ENCODE assay signal across 15 mouse cellular contexts in the genomic region with DNA sequence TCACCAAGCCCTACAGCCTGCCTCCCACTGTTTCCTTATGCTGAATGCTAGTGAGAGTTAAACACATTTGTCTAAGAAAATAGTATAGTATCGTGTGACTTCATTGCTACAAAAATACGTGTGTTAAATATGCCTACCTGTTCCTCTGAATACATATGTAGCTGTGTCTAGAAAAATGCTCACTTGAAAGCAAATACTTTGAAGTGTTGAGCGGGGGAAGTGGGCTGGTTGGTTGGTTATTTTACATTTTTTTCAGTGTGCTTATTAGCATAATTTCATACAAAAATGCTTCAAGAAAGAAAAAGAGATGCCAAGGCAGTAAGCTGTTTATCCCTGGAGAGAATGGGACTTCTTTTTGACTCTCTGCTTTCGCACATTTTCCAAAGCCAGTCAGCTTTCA.
A peak's percentile ranks its signal among the peaks of the same experiment; 100 is the strongest.
DNase-seq lines count a peak whose midpoint lies in the region; ATAC-seq lines count a peak whose summit lies in the region.
"Had no signal": no experiment of that assay in that cellular context is flagged by ENCODE, and none has a peak within 500 bp of the region (broad histone marks: within the 10 kb centered on the region; RNA-seq: fewer than 3 reads in every experiment).

No protein-coding gene starts in this region.

- ATAC-seq in frontal cortex, adult (ENCODE audit: low TSS enrichment): peak; percentile 66
- ATAC-seq: forebrain, embryonic 13.5 days; forebrain, embryonic 16.5 days had no signal

- no peak for DNase-seq in frontal cortex, postnatal 10 days (ENCODE audit: low spot score in 2 of 2)
- peak; percentile 31 for DNase-seq in brain, adult 2 months (ENCODE audit: low read depth, low spot score)
- DNase-seq in telencephalon, adult 2 months (ENCODE audit: low read depth, low spot score): peak; percentile 49
- DNase-seq in lung, postnatal 4 days: no peak
- DNase-seq: adrenal gland, adult 2 months; adrenal gland, postnatal 10 days; adrenal gland, postnatal 25 days; cerebellum, adult 11-12 months; cerebellum, adult 2 months; cerebellum, adult 9-10 months; cerebellum, postnatal 10 days; cerebellum, postnatal 25 days had no signal

Comparison
In these comparisons a context has a peak if more than half of its experiments do, and no peak if none do; other contexts are left out.
1. DNase-seq: peak in brain, adult 2 months (single experiment) and telencephalon, adult 2 months (single experiment); none in frontal cortex, postnatal 10 days (0 of 2) and lung, postnatal 4 days (0 of 2).